Mouse (Mus musculus) monocyte, adult 2 months (primary cell): ENCODE measurements at regions not wholly inside any gene's neighbourhood (a gene's known extent, or its start where the extent isn't known, plus 50 kb on each side); places are given as distances from the start of the nearest gene placed in this dataset.

ENCODE experiments used
- DNase-seq, 2 experiments: peaks; one replicate each; pipeline ENCODE4 v3.0.0; 2022; ENCODE audit warnings: low spot score in 2 of 2, low read depth in 1 of 2

DNA sequence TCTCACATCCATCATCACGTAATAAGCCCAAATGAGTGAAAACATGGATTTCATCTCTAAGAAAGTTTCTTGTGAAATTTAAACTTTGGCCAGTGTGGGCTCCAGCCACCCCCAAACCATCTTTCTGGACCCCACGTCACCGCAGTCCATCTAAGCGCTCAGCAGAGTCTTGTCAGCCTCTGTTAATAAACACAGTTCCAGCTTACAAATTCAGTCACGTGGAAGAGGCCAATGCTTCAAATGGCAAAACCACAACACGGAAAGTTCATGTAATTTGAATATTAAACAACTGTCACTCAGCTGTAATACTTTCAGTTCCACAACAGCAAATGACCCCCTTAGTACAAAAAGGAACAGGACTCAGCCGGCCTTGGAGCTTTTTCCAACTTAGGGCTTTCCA is 282.0 kb upstream of the Nfe2l3 start:
- no peak for DNase-seq

DNA sequence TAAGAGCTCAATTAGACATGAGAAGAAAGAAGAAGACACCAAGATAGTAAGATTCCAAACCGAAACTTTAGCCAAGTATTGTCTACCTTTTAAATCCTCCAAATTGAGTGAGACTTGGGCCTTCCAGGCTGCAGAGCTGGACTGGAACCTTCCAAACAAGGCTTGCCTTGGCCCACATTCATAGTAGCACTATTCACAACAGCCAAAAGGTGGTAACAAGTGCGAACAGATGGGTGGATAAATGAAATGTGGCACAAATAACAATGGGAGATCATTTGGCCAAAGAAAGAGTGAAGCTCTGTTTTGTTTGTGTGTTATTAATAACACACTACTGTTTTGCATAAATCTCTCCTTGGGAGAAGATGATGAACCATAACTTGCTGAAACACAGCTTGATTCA is 281.6 kb upstream of the Nfe2l3 start:
- DNase-seq = no peak

DNA sequence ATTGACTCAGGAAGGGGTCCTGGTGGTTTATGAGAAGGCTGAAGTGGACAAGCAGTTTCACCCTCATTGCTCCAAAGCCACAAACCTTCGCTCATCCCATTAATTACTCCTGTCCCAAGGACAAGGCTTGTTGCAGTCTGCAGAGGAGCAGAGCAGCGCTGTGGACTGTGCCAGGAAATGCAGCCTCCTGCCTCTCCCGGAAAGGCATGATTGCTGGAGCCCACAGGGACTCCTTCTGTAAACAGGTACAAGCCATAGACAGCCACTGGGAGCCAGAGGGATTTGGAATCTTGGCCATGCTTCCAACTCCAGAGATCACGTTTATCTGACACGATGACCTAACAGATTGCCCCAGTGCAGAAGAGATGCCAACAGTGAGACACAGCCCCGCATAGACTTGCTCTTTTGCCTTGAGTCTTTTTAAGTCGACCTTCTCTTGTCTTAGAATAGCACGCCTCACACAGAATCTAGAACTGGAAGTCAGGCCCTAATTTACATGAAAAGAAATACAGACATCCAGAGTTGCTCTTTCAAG is 275.6 kb upstream of the Nfe2l3 start:
- no peak for DNase-seq

DNA sequence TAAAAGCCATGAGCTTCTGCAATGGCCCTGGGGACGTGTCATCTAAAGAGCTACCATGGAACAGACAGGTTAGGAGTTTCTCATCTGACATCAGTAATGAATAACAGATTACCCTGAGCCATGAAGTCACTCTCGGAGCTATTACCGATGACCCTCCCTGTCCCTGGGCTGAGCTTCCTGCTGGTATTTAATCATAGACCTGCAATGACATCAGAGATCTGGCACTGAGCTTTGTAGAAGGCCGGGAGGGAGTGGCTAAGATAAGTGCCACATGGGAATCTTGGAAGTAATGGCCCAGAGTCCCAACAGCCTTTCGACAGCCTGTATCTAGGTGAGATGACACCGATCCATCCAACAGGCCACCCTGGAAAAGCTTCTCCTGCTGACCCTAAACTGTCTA is 271.3 kb upstream of the Nfe2l3 start:
- DNase-seq = no peak

DNA sequence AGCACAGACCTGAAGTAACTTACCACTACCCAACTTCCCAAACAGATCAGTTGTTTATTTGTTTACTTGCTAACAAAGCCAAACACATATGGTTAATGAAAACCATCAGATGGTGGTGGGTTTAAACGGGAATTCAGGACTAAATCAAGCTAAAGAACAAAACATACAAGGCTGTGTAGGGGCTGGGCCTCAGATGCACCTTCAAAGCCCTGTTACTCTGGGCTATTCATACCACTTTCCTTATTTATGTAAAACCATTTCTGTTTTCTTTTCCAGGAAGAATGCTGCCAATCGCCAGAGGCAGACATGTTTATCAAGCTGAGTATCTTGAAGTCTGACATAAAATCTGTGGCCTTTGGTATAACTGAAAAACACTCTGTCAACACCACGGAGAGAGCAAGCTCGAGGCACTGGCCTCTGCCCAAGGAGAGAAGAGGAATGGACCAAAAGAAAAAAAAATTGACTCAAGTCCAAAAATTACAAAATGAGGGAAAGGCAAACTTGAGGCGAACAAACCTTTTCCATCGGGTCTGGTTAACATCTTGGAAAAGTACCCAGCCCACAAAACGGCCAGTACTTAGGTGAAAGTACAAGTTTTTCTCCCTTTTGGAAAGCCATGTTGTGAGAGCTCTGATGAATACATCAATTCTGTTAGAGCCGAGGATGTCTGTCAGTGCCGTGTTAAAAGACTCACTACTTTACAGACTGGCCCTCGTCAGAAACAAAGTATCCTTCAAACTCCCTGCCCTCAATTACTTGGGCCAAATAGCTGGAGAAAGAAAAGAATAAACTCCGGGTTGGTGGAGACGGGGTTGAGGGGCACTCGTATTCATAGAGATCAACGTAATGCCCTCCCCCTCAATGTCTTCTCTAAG is 270.0 kb upstream of the Nfe2l3 start:
- DNase-seq = no peak

DNA sequence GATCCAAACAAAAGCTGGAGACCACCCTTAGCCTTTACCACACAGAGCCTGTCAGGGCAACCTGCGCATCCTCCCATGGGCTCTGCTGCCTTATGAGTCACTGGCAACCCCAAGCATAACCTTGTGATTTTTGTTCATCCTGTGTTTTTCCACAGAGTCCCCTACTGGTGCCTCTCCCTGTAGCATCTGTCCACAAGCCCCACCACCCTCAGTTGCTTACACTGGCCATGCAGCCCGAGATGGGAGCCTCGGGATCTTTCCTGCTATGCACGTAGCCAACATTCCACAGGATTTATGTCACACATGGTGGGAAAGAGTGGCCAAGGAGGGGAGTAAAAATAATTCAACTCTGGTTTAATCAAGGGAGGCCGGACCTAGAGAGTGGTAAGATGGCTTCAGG is 269.2 kb upstream of the Nfe2l3 start:
- DNase-seq = no peak

DNA sequence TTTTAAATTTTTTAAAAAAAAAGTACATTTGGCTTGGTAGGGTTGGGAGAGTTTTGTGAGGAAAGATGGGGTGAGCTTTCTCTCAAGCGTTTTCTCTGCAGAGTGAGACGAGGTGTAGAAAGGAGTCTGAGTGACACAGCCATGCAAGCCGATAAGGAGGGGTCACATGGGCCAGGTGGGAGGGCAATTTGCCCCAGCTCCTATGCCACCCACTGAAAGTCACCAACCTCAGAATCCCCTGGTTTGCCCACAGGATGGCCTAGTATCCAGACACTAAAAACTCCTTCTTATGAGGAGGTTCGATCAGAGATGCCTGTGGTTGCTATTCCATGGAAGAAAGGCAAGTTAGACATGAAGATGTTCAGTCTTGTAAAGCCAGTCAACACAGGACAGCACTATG is 268.6 kb upstream of the Nfe2l3 start:
- DNase-seq = no peak

DNA sequence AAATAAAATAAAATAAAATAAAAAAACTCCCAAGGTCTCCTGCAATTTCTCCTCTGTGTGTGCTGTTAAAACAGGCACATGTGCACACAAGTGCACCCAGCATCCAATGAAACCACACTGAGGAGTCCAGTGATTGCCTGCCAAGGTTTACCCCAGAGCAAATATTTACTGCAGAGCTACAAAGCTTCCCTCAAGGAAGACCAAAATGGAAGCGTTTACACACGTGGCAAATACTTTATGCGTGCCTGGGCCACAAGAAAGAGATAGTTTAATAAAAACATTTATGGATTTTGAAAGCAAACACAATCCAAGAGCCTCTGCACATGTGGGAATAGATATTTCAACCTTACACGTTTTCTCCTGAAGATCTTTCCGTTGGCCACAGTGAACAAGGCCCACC is 265.4 kb upstream of the Nfe2l3 start:
- no peak for DNase-seq

DNA sequence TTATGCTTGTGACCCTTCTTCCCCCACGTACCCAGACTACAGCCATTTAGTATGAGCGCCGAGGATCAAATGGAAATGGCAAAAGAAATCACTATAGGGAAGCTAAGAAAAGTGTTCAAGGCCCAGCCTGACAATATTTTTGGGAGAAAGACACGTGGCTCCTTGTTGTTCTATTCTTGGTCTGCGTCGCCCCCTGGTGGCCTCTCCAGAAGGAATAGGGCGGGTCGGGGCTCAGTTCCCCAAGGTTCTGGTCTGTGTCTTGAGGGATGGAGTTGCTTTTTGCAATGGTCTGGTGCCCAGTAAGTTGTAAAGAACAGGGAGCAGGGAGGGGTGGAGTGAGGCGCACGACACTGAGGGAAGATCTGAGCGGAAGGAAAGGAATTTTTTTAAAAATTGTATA is 264.4 kb upstream of the Nfe2l3 start:
- peak in 1 of 2 experiments; percentile 54 for DNase-seq

DNA sequence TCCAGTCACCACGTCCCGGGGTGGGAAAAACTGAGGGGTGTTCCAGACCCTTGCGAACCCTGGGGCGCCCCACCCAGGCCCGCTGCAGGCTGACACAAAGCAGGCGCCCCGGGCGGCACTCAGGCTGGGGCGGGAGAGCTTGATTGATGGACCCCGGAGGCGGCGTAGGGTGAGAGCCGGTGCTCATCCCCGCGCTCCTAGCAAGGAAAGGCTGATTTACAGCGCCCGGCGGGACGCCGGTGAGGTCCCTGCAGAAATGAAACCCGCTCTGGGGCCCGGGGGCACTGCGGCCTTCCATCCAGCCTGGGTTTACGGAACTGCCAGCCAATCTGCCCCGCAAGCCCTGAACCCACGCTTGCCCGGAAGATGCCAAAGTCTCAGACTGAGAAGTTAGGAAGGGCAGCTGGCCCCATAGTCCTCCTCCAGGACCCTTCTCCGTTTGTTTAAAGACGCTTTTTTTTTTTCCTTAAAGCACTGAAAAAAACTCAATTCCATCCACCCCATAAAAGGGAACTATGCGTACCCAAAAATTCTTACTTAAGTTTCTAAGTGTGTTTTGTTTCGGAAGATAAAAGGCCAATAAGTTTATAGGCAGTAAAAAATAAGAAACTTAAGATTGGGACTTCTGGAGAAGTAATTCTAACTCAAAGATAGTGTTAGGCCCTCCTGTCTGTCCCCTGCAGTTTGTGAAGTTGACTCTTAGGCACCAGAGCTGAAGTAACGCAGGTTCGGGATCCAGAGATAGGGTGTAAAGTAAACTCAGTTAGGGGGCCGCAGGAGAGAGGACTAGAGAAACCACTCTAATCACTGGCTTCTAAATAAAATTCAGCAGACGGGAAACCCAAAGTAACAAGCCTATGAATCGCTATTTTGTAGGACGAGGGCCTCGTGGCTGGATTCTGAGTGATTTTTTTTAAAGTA is 263.4 kb upstream of the Nfe2l3 start:
- DNase-seq = no peak

DNA sequence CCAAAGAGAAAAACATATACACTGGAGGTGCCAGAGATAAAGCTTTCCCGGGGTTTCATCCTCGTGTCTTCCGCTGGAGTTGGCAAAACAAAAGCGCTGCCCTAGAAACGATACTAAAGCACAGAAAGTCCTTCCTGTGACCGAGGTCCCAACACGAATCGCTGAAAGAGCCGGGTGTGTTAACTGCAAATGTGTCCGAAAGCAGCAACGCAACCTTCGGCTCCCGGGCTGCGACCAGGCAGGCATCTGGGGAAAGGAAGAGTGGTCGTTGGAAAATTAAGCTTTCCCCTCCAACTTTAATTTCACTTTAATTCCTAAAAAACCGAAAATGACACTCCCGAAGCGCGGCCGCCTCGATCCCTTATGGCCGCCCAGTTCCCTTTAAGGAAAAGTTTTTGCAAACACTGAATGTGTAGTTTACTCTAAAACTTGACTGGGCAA is 262.5 kb upstream of the Nfe2l3 start:
- no peak for DNase-seq

DNA sequence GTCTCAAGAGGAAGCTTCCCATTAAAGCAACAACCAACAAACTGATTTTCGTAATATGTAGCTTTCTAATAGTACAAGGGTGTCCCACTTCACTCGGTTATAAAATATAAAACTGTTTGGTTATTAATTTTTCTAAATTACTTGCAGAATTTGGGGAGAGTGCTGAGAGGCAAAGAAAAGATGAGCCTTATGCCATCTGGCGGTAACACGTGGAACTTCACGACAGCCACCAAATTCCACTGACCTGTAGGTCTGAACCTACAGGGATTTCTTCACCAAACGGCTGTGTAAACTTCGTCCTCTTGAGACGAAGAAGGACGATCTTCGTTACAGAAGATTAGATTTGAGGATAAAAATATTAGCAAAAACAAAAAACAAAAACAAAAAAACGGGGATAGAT is 262.1 kb upstream of the Nfe2l3 start:
- DNase-seq = no peak

DNA sequence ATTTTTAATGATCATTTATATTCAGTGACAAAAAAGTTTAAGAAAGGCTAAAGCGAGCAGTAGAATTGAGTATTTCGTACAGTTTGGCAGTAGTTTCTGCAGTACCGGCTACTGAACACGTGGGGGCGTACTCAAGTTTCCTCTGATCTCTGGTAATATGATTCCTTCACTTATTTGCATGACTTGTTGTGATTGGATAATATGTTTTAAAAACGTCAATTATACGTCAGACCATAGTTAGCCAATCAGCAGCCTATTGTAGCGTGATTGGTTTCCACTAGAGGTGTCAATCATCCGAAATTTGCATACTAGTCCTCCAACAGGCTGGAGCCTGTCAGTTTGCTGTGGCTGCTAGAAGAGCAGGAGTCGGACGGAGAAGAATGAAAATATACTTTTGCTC is 261.6 kb upstream of the Nfe2l3 start:
- DNase-seq = no peak

DNA sequence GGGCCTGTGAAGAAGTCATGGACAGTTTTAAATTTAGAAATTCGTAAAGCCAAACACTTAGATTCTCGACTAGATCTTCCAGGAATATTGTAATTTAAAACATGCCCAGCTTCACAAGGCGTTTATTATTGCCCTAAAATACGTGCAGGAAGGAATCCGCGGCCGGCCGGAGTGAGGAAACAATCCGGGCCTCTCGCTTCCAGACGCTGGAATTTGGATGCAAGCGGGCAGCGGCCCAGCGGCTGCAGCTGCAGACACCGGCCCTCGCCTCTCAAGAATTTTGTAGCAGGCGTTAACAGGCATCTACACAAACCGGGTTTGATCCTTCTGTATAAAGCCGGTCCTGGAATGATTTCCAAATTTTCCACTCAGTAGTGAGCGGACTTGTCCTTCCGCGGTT is 260.7 kb upstream of the Nfe2l3 start:
- DNase-seq = no peak

DNA sequence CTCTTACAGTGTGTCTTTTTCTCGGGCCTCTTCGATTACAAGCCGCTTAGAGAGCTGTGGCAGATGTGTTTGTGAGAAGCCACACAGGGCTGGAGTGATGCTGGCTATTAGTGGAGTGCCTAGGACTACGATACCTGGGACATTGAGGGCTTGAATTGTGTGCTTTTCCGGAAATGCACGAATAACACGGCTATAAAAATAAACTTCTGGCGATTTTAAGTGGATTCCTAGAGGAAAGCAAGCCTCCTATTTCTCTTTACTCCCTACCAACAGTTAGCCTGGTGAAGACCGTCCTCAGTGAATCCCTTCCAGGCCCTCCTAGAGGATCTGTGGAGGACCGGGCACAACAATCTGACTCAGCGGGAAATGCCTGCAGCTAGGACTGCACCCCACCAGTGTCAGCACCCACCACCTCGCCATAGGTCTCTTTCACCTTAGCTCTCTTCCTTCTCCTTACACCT is 260.1 kb upstream of the Nfe2l3 start:
- DNase-seq = no peak

DNA sequence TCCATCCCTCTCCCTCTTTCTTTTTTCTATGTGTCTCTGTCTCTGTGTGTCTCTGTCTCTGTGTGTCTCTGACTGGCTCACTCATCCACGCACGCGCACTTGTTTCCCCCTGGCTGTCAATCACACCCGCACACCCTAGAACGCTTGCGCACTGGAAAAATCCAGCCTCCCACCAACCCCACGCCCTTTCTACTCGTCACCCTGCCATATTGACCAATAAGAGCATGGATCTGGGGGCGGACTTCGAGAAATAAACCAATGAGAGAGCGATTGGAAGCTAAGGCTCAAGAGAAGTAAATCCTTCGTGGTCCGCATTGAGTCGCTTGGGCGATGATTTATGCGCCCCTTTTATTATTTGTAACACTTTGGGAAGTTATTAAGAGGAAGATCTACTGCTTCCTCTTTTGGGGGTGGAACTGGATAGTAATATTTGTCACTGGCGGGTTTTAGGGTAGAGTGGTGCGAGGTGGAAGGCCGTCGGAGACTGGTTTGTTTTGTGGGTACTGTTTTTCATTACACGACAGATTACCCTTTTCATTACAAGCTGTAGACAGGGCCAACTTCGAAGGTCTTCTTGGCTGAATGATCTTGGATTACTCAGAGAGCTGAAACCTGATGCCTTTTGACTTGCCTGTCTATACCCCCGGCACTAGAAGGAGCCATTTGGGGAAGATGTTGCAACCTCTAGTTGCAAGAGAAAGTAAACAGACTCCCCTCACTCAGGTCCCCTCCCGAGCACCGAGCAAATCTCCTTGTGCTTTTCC is 259.4 kb upstream of the Nfe2l3 start:
- peak in 1 of 2 experiments; percentile 62 for DNase-seq

DNA sequence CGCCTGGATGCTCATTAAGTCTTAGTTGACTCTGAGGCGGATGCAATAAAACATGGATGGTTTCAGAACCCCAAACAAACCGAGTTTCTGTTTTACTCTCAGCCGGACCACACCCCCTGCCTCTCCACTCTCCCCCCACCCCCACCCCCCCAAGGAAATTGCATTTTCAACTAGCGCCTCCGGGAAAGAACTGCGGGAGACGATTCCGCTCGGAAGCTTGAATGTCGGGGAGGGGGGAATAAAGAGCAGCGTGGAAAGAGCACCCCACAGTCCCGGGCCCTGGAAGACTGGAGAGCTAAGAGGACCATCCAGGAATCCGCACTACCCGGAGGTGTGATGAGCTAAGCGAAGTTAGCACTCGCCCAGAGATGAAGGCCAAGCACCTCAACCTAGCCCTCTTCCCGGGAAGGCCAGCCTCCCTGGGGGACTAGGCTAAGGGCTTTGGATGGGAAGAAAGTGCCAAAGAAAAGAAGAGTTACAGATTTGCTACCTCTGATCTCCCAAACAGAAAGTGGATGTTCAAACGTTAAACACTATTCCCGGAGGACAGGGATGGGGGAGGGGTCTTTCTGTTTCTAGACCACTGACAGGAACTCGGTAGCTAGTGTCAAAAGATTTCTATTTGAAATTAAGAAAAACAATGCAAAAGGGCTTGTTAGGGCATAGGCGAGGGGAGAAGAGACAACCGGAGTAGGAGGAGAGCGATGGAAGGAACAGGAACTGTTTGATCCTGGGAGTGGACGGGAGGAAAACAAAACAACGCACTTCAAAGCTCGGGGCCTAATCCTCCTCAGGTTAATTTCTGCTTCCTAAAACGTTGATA is 258.6 kb upstream of the Nfe2l3 start:
- DNase-seq = no peak

DNA sequence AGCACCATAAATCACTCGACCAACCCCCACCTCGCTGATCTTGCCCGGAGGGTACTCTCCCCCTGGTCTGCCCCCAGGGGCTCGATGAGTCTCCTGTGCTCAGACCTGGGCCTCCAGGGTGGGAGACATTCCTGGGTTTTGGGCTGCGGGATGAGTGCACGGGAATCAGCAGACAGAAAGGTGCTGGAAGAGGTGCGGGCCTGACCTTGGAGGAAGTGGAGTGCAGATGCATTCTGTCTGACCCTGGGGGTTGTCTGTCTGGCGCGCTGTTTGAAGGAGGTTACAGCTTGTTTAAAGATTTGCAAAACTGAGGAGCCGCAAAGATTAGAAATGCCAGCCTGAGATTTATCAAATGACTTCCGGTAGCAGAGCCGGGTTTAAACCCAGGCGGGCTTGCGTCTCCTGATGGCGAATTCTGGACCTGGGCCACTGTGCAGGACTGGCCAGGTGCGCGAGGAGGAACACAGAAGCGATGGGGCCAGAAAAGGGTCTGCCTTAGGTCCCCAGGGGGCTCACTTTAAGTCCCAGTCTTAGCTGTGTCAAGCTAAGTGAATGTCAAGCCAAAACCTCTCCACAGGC is 257.9 kb upstream of the Nfe2l3 start:
- no peak for DNase-seq

DNA sequence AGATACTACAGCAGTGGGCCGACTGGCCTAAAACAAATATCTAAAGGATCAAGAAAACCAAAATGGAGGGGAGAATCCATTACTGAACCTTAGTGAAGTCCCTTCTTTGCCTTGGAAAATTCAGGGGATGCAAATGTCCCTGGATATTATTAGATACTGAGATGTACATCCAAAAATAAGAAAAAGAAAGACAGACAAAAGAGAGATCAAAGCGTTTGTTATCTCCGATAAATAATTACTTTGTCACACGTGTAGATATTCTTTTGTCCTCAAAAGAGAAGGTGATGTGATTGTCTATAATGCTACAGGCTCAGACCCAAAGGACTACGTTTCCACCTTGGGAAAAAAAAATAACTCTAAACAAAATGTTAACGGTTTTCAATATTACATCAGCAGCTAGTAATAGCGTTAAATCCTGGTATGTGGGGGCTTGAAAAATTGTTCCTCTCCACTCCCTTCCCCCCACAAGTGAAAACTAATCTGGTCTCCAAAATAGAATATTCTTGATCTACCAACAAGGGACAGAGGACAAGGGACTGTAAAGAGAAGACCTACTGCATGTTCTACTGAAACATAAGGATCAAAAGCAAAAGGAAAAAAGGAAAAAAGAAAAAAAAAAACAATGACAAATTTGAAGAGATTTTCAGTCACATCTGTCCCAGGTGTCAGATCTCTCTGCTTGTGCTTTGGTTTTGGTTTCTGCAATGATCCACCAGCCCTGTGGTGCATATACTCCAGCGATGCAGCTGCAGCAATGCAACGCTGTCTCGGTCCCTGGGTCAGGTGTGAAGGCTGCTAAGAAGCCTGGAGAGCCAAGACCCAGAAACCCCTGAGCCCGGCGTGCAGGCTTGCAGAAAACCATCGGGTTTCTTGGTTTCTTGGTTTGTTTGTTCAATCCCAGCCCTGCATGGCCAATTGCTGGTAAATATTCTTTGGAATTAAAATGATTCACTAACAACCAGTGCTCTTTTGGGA is 256.6 kb upstream of the Nfe2l3 start:
- DNase-seq = no peak
